Mouse (Mus musculus): ENCODE data around the gene Tspo.

Gene Tspo

GRCm38 (mm10) chr15:83583419-83584156 is 20.2 kb downstream of the Tspo start:
- ATAC-seq (ENCODE audit: low TSS enrichment) = no peak; the same call in 1 of the 2 replicates

- ATAC-seq (ENCODE audit: low TSS enrichment) = no peak
These were observed 21.4 kb downstream of the Tspo start for GRCm38 (mm10) chr15:83584741-83585220.

- no peak for ATAC-seq (ENCODE audit: low TSS enrichment)
These were observed 27.4 kb downstream of the Tspo start for GRCm38 (mm10) chr15:83590841-83591240.

- no peak for ATAC-seq (ENCODE audit: low TSS enrichment)
These were observed 28.4 kb downstream of the Tspo start for GRCm38 (mm10) chr15:83591758-83592157.

- ATAC-seq (ENCODE audit: low TSS enrichment) = no peak
These were observed 29.1 kb downstream of the Tspo start for GRCm38 (mm10) chr15:83592260-83593188.

GRCm38 (mm10) chr15:83593189-83593585 is 29.8 kb downstream of the Tspo start:
- no peak for ATAC-seq (ENCODE audit: low TSS enrichment)

GRCm38 (mm10) chr15:83593702-83594512 is 30.5 kb downstream of the Tspo start:
- no peak; the same call in 1 of the 2 replicates for ATAC-seq (ENCODE audit: low TSS enrichment)

- ATAC-seq (ENCODE audit: low TSS enrichment) = peak; percentile 95
These were observed 31.3 kb downstream of the Tspo start, which contains the start of gene Ttll12 for GRCm38 (mm10) chr15:83594513-83595363. Ttll12 (minus strand) TSS chr15:83595157.

- ATAC-seq (ENCODE audit: low TSS enrichment) = no peak
These were observed 31.9 kb downstream of the Tspo start for GRCm38 (mm10) chr15:83595364-83595711.

- ATAC-seq (ENCODE audit: low TSS enrichment) = no peak
These were observed 33.4 kb downstream of the Tspo start for GRCm38 (mm10) chr15:83596833-83597232.

GRCm38 (mm10) chr15:83601185-83601584 is 37.8 kb downstream of the Tspo start:
- ATAC-seq (ENCODE audit: low TSS enrichment) = no peak

GRCm38 (mm10) chr15:83602372-83603045 is 39.1 kb downstream of the Tspo start:
- ATAC-seq (ENCODE audit: low TSS enrichment) = no peak

GRCm38 (mm10) chr15:83603046-83603396 is 39.6 kb downstream of the Tspo start:
- ATAC-seq (ENCODE audit: low TSS enrichment) = no peak

- no peak for ATAC-seq (ENCODE audit: low TSS enrichment)
These were observed 40.0 kb downstream of the Tspo start for GRCm38 (mm10) chr15:83603426-83603825.

- ATAC-seq (ENCODE audit: low TSS enrichment) = no peak
These were observed 42.8 kb downstream of the Tspo start for GRCm38 (mm10) chr15:83606216-83606615.

GRCm38 (mm10) chr15:83606700-83607099 is 43.3 kb downstream of the Tspo start:
- ATAC-seq (ENCODE audit: low TSS enrichment) = peak; percentile 9; the same call in 1 of the 2 replicates

- peak; percentile 64 for ATAC-seq (ENCODE audit: low TSS enrichment)
These were observed 43.9 kb downstream of the Tspo start for GRCm38 (mm10) chr15:83607115-83607802.

- peak; percentile 78 for ATAC-seq (ENCODE audit: low TSS enrichment)
These were observed 51.9 kb downstream of the Tspo start for GRCm38 (mm10) chr15:83615245-83615644.

Measured in frontal cortex, adult (tissue).